Mouse (Mus musculus): ENCODE results near the gene Ccdc175.

The Ccdc175 gene

DNA sequence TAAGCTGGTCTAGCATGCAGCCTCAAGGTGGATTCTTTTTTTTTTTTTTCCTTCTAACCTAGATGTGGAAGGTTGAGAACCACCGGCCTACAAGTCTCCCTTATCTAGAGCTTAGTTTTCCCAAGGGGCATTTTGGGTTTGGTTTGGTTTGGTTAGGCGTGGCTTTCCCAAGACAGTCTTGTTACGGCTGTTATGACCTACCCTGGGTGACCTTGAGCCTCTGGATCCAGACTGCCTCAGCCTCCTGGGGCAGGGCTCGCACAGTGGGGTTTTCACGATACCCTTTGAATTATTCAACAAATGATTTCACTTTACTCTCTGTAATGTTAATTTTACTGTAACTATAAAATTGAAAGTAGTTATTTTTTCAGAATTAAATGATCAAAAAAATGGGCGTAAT, 82.1 kb downstream of the Ccdc175 start:
- DNase-seq (ENCODE audit: low read depth, low spot score) = no peak

DNA sequence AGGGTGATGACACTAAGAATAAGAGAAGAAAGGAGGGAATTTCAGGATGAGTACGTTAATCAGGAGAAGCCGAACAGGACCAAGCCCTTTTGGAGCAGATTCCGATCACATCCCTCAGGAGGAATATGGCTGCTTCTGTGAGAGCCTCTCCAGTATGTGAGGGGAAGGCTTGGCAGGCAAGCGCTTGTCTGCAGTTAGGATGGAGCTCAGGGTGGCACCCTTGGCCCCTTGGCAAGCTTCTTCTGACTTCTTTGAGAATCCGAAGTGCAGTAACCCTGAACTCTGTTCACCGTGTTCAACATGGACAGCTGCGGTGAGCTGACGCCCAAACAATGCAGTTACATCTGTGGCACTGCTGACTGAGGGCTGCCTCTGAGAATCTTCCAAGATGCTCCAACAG, 87.9 kb downstream of the Ccdc175 start:
- no peak for DNase-seq (ENCODE audit: low read depth, low spot score)

DNA sequence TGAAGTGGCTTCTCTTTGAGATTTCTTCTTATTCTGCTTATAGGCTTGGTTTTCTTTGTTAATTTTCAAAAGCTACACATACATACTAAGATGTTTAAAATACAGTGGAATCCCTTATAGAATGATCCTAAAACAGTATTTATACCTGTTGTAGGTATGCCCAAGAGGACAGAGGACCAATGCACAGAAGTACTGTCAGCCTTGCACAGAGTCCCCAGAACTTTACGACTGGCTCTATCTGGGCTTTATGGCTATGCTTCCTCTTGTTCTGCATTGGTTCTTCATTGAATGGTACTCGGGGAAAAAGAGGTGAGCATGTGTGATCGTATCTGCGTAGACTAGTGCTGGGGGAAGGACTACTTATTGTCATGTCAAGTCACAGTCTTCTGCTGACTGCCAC, 95.0 kb downstream of the Ccdc175 start:
- DNase-seq (ENCODE audit: low read depth, low spot score) = no peak

DNA sequence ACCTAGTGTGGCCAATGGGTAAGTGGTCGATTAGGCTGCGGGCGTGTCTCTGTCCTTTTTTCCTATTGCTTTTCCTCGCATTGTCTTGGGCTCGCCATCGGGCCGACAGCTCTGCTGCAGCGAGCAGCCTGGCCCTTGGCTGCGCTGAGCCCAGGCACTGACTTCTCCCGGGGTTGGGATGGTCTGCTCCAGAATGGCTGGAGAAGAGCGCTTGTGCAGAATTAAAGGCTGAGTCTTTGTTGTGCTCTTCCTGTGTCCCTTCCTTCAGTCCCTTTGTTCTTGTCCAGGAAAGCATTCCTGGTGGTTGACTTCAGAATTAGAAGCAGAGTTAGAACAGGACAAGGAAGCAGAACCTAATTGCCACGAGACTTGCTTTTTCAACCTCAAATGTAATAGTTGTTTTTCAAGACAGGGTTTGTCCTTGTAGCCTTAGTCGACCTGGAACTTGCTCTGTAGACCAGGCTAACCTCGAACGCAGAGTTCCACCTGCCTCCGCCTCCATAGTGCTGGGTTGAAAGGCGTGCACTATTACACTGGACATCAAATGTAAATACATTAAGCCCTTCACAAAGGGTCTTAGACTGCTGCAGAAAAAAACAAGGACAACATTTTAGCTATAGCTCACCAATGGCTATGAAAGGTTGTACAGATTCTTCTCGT, 98.5 kb downstream of the Ccdc175 start:
- no peak for DNase-seq (ENCODE audit: low read depth, low spot score)

DNA sequence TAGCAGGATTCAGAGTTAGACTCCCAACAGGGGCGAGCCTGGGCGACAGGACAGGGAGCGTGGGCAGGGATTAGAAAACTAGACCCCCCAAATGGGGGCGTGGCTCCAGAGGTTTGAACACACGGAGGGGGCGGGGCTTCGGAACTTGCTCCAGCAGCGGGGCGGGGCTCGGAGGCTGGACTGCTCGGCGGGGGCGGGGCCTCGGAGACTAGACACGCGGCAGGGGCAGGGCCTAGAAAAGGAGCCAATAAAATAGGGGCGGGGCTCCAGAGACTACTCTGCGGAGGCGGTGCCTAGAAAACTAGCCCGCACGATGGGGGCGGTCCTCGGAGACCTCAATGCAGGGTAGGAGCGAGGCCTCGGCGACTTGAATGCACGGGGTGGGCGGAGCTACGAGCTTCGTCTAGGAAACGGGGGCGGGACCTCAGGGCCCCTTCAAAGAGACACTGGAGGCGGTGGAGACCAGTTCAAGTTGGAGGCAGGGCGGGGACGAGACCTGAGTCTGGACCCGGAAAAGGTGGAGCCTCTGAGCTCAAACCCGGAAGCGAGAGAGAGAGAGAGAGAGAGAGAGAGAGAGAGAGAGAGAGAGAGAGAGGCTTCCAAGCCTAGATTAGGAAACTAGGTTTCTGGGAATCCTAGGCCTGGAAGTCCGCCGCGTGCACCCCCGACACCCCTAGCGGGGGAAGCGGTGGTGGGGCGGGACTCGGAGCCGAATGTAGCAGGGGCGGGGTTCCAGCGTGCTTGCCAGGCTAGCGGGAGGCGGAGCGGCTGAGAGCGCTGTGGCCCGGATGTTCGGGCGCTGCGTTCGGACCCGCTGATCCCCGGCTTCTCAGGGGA, 99.3 kb downstream of the Ccdc175 start, which contains the start of the genes L3hypdh and Jkamp:
Gene L3hypdh (minus strand): TSS at position 111 of the 837 bp plus-strand sequence.
Gene Jkamp (plus strand): TSS at position 261 of the 837 bp plus-strand sequence.
- peak; percentile 99 for DNase-seq (ENCODE audit: low read depth, low spot score)

DNA sequence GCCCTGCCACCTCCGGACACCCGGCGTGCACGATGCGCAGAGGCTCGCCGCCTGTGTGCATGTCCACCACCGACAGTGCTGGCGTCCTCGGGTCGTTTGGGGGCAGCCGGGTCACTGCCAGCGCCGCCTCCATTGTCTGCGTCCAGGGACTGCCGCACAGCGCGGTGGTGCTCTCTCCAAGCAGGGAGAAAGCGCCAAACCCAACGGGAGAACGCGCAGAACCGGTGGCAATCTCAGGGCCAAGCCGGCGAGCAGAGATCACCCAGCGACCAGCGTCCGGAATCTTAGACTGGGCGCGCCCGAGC, 99.9 kb downstream of the Ccdc175 start:
- no peak for DNase-seq (ENCODE audit: low read depth, low spot score)

DNA sequence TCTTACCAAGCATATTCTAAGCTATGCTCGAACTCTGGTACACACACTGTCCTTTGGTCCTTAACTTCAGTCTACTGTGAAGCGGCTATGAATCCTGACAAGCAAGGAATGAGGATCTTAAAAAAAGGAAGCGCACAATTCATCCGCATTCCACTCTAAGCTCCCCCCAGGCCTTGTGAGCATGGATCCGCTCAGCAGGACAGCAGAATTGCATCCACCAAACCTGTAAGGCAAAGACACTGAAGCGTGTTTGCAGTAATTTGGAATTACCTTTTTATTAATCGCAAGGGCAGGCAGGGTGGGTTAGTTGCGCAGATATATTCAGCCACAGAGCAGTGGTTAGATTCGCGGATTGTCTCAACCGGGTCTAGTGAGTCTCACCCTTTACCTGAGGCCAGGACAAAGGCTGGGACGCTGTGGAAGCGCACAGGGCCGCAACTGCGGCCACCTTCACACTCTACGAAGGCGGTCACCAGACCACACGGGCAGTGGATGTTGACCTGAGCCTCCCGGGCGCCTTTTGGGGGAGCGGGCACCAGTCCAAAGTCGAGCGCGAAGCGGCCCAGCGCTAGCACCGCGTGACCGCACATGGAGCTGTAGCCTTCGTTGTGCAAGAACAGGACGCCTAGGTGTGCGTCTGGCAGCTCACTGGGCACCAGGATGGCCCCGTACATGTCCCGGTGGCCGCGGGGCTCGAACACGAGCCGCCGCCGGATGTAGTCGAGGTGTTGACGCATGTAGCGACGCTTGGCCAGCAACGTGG, 100.4 kb downstream of the Ccdc175 start:
- DNase-seq (ENCODE audit: low read depth, low spot score) = no peak

DNA sequence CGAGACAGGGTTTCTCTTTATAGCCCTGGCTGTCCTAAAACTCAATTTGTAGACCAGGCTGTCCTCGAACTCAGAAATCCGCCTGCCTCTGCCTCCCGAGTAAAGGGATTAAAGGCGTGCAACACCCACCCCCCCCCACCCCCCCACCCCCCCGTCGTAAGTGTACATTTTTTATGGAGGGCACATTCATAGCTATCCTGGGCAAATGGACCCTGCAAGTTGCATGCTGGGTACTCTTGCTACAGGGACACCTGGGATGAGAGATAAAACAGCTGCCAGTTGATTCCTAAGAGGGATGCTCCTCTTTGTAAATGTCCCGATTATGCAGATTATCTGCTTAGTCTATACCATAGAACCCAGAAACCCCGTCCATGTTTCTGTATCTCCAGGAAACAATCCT, 101.6 kb downstream of the Ccdc175 start:
- no peak for DNase-seq (ENCODE audit: low read depth, low spot score)

DNA sequence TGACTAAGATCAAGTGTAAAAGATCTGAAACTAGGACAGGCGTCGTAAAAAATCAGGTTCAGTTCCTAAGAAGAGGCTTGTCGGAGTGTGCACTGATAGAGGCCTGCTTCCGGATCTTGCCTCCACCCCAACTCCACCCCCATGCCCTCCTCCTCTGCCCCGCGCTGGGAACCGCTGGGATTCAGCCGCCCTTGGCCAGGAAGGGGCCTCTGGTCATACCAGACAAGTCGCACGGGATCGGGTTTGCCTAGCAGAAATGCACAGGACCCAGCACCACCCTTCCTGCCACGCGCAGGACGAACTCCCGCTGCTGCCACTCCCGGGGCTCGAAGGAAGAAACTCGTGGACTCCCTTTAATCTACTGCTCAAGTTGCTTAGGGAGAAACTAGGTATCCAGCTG, 102.5 kb downstream of the Ccdc175 start:
- no peak for DNase-seq (ENCODE audit: low read depth, low spot score)

DNA sequence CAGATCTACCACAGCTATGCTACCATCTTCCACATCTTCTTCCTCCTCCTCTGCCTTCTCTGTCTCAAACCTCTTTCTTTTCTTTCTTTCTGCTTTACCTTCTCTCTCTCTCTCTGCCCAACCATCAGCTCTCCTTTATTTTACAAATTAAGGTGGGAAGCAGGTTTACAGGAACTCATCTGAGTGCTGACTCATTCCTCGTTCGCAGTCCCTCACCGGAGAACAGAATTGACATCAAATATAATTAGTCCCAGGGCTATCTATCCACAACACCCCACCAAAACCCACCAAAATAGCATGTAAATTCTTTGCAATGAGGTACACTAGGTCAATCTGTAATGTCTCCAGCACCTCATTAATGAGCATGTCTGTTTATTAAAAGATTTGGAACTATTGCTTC, 102.9 kb downstream of the Ccdc175 start:
- no peak for DNase-seq (ENCODE audit: low read depth, low spot score)

DNA sequence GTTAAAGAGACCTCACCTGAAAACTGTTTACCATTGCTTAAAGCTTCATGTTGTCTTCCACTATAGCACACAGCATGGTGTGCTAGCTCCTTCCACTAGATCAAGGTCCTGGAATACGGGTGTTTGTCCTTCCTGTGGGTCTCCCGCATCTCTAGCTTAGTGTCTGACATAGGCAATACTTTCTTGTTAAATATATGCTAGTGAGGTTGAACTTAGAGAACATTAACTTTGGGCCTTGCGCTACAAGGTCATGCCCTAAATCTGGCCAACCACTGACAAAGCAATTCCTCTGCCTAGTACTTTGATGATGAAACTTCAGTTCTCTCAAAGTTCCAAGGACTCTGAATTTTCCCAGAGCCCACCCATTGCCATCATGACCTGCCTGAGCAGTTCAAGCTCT, 106.6 kb downstream of the Ccdc175 start:
- no peak for DNase-seq (ENCODE audit: low read depth, low spot score)

DNA sequence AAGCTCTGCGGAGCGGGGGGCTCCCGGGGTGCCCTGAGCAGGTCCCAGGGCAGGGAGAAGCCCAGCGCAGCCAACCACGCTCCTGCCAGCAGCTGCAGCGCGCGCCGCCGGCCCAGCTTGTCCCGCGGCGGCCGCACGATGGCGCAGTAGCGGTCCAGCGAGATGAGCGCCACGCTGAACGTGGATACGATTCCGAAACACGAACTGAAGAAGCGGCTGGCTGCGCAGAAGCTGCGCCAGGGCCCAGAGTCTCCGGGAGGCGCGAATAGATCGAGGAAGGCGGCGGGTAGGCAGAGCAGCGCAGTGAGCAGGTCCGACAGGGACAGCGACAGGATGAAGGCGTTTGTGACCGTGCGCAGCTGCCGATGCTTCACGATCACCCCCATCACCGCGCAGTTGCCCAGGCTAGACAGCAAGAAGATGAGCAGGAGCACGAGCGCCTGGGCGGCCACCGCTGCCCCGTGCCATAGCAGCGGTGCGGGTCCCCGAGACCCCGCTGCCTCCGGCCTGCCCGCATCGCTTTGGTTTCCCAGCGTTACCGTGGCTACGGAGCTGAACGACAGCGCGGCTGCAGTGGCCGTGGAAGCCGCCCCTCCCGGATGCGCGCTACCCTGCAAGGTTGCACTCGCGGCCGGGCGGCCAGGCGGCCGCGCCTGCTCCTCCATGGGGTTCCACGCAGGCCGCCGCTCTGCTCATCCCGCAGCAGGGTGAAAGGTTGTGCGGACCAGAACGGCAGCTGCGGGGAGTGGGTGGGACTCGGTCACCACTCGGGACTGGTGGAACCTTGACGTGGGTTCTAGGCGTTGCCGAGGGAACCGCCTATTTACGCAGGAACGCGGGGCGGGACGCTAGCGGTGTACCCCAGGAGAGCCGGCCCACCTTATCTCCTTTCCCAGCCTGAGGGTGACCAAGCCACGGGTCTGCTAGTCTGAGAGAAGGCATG, 114.2 kb downstream of the Ccdc175 start, which contains the start of gene Gpr135:
Gene Gpr135 (minus strand): TSS at position 799 of the 943 bp plus-strand sequence.
- peak; percentile 77 for DNase-seq (ENCODE audit: low read depth, low spot score)

DNA sequence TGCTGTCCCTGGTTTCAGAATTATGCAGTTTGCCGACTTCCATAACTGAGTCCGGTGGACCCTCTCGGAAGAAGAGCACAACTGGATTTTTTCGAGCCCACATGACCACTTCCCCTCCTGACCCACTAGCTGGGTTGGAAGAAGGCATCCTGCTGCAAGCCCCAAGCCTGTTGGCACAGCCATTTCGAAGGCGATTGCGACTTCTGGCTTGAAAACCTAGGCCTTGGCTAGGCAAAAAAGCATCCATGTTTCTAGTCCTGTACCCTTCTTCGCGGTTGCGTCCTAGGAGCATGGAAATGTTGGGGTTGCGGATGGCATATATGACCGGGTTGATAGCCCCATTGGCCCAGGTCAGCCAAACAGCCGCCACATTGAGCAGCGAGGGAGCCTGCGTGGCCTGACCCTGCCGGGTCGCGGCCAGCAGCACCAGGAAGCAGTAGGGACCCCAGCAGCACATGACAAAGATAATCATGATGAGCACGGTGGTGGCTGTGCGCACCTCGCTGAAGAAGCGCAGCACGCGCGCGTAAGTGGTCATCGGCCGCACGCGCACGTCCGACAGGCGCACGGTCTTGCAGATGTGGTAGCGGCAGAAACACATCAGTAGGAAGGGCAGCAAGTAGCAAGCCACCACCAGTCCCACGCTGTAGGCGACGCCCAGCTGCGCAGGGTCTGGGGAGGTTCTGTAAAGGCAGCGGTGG, 115.1 kb downstream of the Ccdc175 start:
- DNase-seq (ENCODE audit: low read depth, low spot score) = no peak

DNA sequence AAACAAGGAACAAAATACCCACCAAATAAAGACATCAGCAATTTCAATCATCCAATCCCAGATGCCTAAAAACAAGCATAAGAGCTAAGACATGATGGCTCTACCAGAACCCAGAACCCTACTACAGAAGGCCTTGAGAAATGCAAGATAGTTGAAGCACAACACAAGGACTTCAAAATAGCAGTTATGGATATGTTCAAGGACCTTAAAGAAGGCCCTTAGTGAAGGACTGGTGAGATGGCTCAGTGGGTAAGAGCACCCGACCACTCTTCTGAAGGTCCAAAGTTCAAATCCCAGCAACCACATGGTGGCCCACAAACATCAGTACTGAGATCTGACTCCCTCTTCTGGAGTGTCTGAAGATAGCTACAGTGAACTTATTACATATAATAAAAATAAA, 127.0 kb downstream of the Ccdc175 start:
- no peak for DNase-seq (ENCODE audit: low read depth, low spot score)

DNA sequence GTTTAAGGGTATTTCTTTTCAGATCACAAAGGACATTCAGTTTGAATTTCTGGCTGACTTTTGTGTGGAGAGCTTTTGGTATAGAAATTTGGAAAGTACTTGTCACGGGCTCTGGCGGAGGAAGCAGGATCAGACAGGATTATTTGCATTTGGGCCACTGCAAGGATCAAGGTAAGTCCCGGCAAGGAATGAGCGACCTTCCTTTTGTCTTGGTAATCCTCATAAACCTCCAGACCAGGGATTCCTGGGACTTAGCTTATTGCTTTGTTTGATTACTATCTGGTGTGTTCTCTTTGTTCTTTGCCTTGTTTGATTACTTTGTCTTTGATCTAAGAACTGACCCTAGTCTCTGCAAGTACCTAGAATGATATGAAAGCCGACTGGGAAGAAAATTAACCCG, 131.0 kb downstream of the Ccdc175 start:
- DNase-seq (ENCODE audit: low read depth, low spot score) = no peak

DNA sequence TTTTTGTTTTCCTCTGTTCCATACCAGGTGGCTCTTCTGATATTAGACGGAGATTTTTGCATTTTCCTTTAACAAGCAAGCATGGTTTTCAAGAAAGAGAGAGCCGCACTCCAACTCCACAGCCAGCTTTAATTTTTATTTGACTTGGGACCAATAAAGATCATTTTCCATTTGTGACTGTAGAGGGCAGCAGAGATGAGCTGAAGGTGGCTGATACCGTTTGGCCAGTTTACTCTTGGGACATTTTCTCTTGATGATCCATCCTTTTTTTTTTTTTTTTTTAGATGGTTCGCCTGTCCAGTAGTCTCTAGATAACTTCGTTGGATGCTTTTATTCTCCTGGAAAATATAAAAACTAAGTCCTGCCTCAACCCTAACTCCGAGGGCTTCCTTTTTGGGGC, 131.5 kb downstream of the Ccdc175 start:
- peak; percentile 39 for DNase-seq (ENCODE audit: low read depth, low spot score)

DNA sequence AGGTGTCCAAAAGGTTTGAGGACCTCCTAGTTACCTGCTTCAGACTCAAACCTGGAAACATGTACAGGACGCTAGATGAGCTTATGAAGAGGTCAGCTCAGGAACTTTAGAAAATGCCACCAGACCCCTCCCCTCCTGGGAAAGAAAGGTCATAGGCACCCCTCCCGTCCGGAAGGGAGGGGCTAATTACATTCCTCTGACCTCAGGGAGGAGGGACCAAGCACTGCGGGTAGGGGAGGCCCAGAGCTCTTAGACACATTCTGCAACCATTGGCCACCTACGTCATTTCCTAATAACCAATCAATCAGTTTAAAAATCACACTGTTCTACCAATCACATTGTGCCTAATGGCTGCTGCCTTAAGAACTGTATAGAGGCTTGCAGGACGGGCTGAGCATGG, 132.3 kb downstream of the Ccdc175 start:
- no peak for DNase-seq (ENCODE audit: low read depth, low spot score)

All from A20 (cell line).